Mouse (Mus musculus): ENCODE results near the gene Snrnp200.

DNA sequence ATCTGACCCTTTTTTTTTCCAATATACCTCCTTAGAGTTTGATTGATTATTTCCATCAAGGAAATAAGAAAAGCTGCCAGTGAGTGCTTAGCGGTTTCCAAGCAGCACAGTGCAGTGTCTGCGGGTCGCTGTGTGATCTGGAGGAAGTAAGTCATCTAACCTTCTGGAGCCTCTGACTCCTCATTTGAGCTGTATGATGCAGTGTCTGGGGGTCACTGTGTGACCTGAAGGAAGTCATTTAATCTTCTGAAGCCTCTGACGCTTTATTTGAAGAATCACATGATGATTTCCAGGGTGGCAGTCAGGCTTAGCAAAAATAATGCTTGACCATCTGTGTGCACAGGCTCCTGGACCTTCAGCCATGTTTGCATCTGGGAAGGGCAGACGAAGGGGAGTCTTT is 44.6 kb downstream of the Snrnp200 start:
- TF ChIP-seq CTCF (IDR thresholded peaks at IDR 0.05; ENCODE audit: low read depth) (no peak), EP300 (IDR thresholded peaks at IDR 0.05; ENCODE audit: low read depth) (no peak)

Data from liver, embryonic 14.5 days (tissue).